Mouse (Mus musculus) myocyte (in vitro differentiated cells): ENCODE results near the gene Brd4.

Source experiments
- CEBPB ChIP-seq: IDR thresholded peaks from 2 replicates; pipeline ENCODE4 v1.6.1; 2011; ENCODE audit warnings: mild to moderate bottlenecking, moderate library complexity; ENCODE audit not compliant: poor library complexity, insufficient read depth, severe bottlenecking
- E2F4 ChIP-seq: IDR thresholded peaks from one replicate; pipeline ENCODE4 v1.6.1; 2011; ENCODE audit warnings: mild to moderate bottlenecking, control low read depth, moderate library complexity; ENCODE audit not compliant: insufficient read depth
- MAX ChIP-seq: IDR thresholded peaks from one replicate; pipeline ENCODE4 v1.6.1; 2011; ENCODE audit warnings: low read depth, mild to moderate bottlenecking, control low read depth
- MYOD1 ChIP-seq, 3 experiments: IDR thresholded peaks; one replicate each; pipeline ENCODE4 v1.6.1; 2011; ENCODE audit warnings: control low read depth in 2 of 3, low read depth in 2 of 3, mild to moderate bottlenecking in 2 of 3, moderate library complexity in 1 of 3; ENCODE audit not compliant: insufficient read length in 2 of 3, control insufficient read depth in 1 of 3
- MYOG ChIP-seq, 3 experiments: IDR thresholded peaks; one replicate each; pipeline ENCODE4 v1.6.1; 2011; ENCODE audit warnings: control low read depth in 2 of 3, low read depth in 2 of 3, mild to moderate bottlenecking in 2 of 3; ENCODE audit not compliant: insufficient read length in 2 of 3, control insufficient read depth in 1 of 3, insufficient read depth in 1 of 3
- POLR2A ChIP-seq: IDR thresholded peaks from one replicate; pipeline ENCODE4 v1.6.1; 2011; ENCODE audit warnings: low read depth, mild to moderate bottlenecking, control low read depth, moderate library complexity; ENCODE audit not compliant: insufficient read length
- POLR2AphosphoS2 ChIP-seq: IDR thresholded peaks from one replicate; pipeline ENCODE4 v1.6.1; 2011; ENCODE audit warnings: low read depth, control low read depth; ENCODE audit not compliant: insufficient read length
- REST ChIP-seq: IDR thresholded peaks from one replicate; pipeline ENCODE4 v1.6.1; 2011; ENCODE audit warnings: mild to moderate bottlenecking, control low read depth, moderate library complexity; ENCODE audit not compliant: insufficient read depth, insufficient read length
- SRF ChIP-seq: IDR thresholded peaks from one replicate; pipeline ENCODE4 v1.6.1; 2011; ENCODE audit warnings: low read depth; ENCODE audit not compliant: control insufficient read depth, insufficient read length
- TCF12 ChIP-seq: IDR thresholded peaks from one replicate; pipeline ENCODE4 v1.6.1; 2011; ENCODE audit warnings: mild to moderate bottlenecking, control low read depth; ENCODE audit not compliant: poor library complexity, insufficient read depth, severe bottlenecking
- TCF3 ChIP-seq: IDR thresholded peaks from one replicate; pipeline ENCODE4 v1.6.1; 2011; ENCODE audit warnings: low read depth, control low read depth; ENCODE audit not compliant: insufficient read length
- USF1 ChIP-seq: IDR thresholded peaks from one replicate; pipeline ENCODE4 v1.6.1; 2011; ENCODE audit warnings: low read depth, mild to moderate bottlenecking, control low read depth, moderate library complexity

- TF ChIP-seq POLR2A: no peak
- no peak for TF ChIP-seq MAX
- TF ChIP-seq REST: no peak
- no peak for TF ChIP-seq POLR2AphosphoS2
- no peak for TF ChIP-seq MYOD1 (IDR thresholded peaks at IDR 0.05; ENCODE audit: control insufficient read depth in 1 of 3, insufficient read length in 2 of 3, low read depth in 2 of 3)
- no peak for TF ChIP-seq USF1
- TF ChIP-seq MYOG (IDR thresholded peaks at IDR 0.05; ENCODE audit: control insufficient read depth in 1 of 3, insufficient read depth in 1 of 3, insufficient read length in 2 of 3, low read depth in 2 of 3): no peak
- no peak for TF ChIP-seq TCF12
- no peak for TF ChIP-seq E2F4
- TF ChIP-seq SRF: no peak
- TF ChIP-seq CEBPB: no peak
- no peak for TF ChIP-seq TCF3
Observed at GRCm38 (mm10) chr17:32240881-32241531, 43.5 kb downstream of the Brd4 start.
